Mouse (Mus musculus): ENCODE data around the gene Gm28374.

DNA sequence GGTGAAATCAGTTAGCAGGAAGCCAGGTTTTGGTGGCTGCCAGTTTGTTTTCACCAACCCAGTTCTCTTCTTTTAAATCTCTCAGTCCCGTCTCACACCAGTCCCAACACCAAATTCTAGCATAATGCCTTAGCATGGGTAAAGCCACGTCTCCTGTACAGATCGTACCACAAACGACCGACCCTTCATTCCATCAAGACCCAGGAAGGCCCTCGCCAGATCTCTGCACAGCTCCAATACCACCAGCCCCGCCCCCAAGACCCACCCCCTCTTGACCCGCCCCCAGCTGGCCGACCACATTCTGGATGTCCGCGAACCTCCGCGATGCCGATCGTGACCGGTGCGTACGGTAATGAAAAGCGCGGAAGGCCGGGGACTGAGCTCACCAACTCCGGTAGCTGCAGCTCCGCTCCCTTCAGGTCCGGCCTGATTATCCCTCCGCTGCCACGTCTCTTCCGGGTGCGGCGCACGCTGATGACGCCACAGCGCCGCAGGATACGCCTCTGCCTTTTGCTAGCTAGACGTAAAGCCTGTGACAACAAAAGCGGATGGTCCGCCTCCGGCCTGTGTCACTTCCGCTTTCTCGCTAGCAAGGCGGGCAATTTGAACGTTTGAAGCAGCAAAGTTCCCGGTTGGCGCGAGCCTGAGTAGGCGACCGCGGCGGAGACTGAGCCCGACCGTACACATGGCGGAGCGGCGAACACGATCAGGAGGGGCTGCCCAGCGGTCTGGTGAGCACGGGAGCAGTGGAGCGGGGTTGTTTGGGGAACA, 2.6 kb upstream of the Gm28374 start, which contains the start of the genes Zfpl1 and Cdca5:
- no peak; the same call in 1 of the 2 replicates for TF ChIP-seq CTCF (IDR thresholded peaks at IDR 0.05; ENCODE audit: control insufficient read depth, insufficient read depth, low read length)
- peak; percentile 82 for TF ChIP-seq POLR2A (IDR thresholded peaks at IDR 0.05; ENCODE audit: borderline replicate concordance, control insufficient read depth, low read depth, low read length)
